Mouse (Mus musculus) liver, adult 2 months (tissue): ENCODE results near the gene Trarg1.

Source experiments
- CTCF ChIP-seq: fragments of 200-500 bp; IDR thresholded peaks from 2 replicates; pipeline ENCODE4 v1.5.1; 2011; ENCODE audit warnings: low read depth, low read length, control low read depth
- POLR2A ChIP-seq: fragments of 200-500 bp; IDR thresholded peaks from 2 replicates; pipeline ENCODE4 v1.6.1; 2011; ENCODE audit warnings: low read length, control low read depth; ENCODE audit not compliant: insufficient read depth; ENCODE audit errors: extremely low read depth

DNA sequence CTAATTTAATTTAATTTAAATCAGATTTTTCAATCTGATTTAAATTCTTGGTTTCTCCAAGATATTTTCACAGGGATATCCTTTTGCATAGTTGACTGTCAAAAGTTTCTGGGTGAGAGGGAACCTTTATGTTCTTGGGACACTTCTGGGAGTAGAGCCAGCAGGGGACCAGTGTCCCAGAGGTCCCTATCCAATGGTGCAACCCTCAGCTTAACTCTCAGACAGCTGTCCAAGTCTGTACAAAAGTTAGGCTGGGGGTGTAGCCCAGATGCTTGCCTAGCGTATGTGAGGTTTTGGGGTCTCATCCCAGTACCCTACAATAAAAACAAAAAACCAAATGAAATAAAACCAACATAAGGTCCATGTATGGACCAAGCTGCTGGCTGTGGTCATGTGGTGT lies 28.5 kb downstream of the Trarg1 start:
- TF ChIP-seq CTCF, result no peak
- TF ChIP-seq POLR2A, result no peak
